Mouse (Mus musculus): Measurements from ENCODE around the gene H6pd. TPM values are rescaled to one million over a fixed set of nuclear protein-coding genes. Genes with fewer than 3 reads are reported as not detected.

The H6pd gene
- polyA plus RNA-seq, 1 experiment from 2014 or later: 11.8 TPM

DNA sequence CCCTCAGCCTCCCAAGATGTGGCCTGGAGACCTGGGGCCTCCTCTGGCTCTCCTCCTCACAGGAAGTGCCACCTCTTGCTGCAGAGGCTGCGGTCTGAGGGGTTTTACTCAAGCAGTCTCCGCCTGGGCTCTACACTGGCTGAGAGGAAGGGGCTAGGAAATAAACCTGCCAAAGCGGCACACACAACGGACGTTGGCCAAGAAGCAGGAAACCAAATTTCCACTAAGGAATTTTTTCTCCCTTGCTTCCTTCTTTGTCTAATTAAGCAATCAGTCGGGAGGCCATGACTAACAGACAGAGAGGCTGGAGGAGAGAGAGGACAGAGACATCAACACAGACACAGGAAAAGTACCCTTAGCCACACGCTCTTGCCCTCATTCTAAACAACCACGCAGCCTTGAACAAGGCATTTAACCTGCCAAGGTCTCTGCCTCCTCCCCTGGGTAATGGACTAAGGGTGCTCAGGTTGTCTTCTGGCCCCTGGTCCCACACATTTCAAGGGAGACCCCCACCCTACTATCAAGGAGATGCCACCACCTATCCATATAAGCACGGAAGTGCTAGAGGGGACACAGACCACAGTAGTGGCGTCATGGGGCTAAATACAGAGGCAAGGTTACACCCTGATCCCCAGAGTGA is 7.5 kb downstream of the H6pd start:
- peak overlapping the region; percentile 21 for H3K4me2 ChIP-seq (replicated peaks; ENCODE audit: low read depth)
- TF ChIP-seq EP300 (optimal IDR thresholded peaks at IDR 0.05) (no peak), CTCF (IDR thresholded peaks at IDR 0.05; ENCODE audit: low read depth) (no peak)
- no peaks in the 10 kb centered on the region for H3K27me3 ChIP-seq (ENCODE audit: control insufficient read depth, insufficient read depth, low read length)
- H3K4me3 ChIP-seq (ENCODE audit: low read depth, low read length): no peak overlapping the region
- 55% methylated on average over 10 of the region's 10 CpGs for WGBS
- H3K9ac ChIP-seq (ENCODE audit: low read length): 0 out of 2 replicates have a peak overlapping the region, but pooled peaks have one; percentile 23
- no peaks in the 10 kb centered on the region for H3K9me3 ChIP-seq (ENCODE audit: control insufficient read depth, low read length)
- DNase-seq (ENCODE audit: low spot score) (no peak), ATAC-seq (ENCODE audit: low FRiP score, low TSS enrichment) (no peak)
- peaks cover 22% of the 10 kb centered on the region; the same call in 1 of the 2 replicates for H3K4me1 ChIP-seq (replicated peaks; ENCODE audit: control insufficient read depth, insufficient read depth)
- H3K27ac ChIP-seq (replicated peaks): peak overlapping the region; percentile 89
- H3K36me3 ChIP-seq (ENCODE audit: control insufficient read depth, insufficient read depth, low read length): no peaks in the 10 kb centered on the region

DNA sequence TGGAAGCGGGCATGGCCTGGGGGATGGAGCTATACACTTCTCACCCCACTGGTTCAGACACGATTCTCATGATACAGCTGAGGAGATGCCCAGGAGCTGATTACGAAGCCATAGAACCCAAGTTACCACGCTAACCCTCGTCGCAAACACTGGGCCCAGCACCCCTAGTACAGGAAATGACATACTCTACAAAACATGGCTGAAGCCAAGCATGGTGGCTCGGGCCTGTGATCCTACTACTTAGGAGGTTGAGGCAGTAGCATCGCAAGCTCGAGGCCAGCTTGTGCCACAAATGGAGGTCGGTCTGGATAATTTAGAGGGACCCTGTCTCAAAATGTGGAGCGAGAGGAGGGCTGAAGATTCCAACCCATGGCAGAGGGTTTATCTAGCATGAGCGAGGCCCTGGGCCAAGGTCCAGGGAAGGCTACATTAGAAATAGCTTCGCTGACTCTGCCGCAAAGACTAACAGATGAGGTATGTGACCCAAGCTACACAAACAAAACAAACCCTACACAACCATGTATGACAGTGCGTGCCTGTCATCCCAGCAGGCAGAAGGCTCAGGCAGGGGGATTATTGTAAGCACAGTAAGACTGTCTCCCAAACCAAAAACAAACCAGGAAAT is 8.8 kb downstream of the H6pd start:
- H3K27me3 ChIP-seq (ENCODE audit: control insufficient read depth, insufficient read depth, low read length): no peaks in the 10 kb centered on the region
- H3K9ac ChIP-seq (ENCODE audit: low read length): no peak overlapping the region
- no peak overlapping the region for H3K4me3 ChIP-seq (ENCODE audit: low read depth, low read length)
- H3K4me1 ChIP-seq (replicated peaks; ENCODE audit: control insufficient read depth, insufficient read depth): peaks cover 22% of the 10 kb centered on the region
- H3K4me2 ChIP-seq (replicated peaks; ENCODE audit: low read depth): no peak overlapping the region
- H3K36me3 ChIP-seq (ENCODE audit: control insufficient read depth, insufficient read depth, low read length): no peaks in the 10 kb centered on the region
- 0 out of 2 replicates have a peak, but pooled peaks have one; percentile 2 for ATAC-seq (ENCODE audit: low FRiP score, low TSS enrichment)
- WGBS: 82% methylated on average over 15 of the region's 15 CpGs
- DNase-seq (ENCODE audit: low spot score): no peak
- H3K27ac ChIP-seq (replicated peaks): peak overlapping the region; percentile 84
- no peaks in the 10 kb centered on the region for H3K9me3 ChIP-seq (ENCODE audit: control insufficient read depth, low read length)
- no peak for TF ChIP-seq EP300 (optimal IDR thresholded peaks at IDR 0.05)
- no peak for TF ChIP-seq CTCF (IDR thresholded peaks at IDR 0.05; ENCODE audit: low read depth)

DNA sequence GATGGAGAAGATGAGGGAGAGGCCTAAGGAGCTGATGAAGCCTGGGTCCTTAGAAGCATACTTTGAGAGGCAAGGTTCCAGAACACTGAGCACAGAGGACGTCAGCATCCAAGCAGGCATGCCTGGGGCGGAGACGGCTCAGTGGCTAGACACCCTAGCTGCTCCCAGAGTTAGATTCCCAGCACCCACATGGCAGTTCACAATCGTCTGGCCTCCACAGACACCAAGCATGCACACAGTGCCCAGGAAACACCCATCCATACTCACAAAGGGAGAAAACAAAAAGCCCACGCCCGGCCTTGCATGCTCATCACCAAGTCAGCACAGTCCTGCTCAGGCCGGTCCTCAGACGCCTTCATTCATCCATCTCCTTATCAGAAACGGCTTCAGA is 9.3 kb downstream of the H6pd start:
- peaks cover 22% of the 10 kb centered on the region for H3K4me1 ChIP-seq (replicated peaks; ENCODE audit: control insufficient read depth, insufficient read depth)
- 63% methylated on average over 9 of the region's 9 CpGs for WGBS
- no peak overlapping the region for H3K9ac ChIP-seq (ENCODE audit: low read length)
- H3K27me3 ChIP-seq (ENCODE audit: control insufficient read depth, insufficient read depth, low read length): no peaks in the 10 kb centered on the region
- peak overlapping the region; percentile 84 for H3K27ac ChIP-seq (replicated peaks)
- DNase-seq (ENCODE audit: low spot score) (no peak), ATAC-seq (ENCODE audit: low FRiP score, low TSS enrichment) (no peak)
- no peak for TF ChIP-seq EP300 (optimal IDR thresholded peaks at IDR 0.05)
- no peak for TF ChIP-seq CTCF (IDR thresholded peaks at IDR 0.05; ENCODE audit: low read depth)
- H3K4me3 ChIP-seq (ENCODE audit: low read depth, low read length): no peak overlapping the region
- no peaks in the 10 kb centered on the region for H3K36me3 ChIP-seq (ENCODE audit: control insufficient read depth, insufficient read depth, low read length)
- H3K4me2 ChIP-seq (replicated peaks; ENCODE audit: low read depth): no peak overlapping the region
- H3K9me3 ChIP-seq (ENCODE audit: control insufficient read depth, low read length): no peaks in the 10 kb centered on the region

DNA sequence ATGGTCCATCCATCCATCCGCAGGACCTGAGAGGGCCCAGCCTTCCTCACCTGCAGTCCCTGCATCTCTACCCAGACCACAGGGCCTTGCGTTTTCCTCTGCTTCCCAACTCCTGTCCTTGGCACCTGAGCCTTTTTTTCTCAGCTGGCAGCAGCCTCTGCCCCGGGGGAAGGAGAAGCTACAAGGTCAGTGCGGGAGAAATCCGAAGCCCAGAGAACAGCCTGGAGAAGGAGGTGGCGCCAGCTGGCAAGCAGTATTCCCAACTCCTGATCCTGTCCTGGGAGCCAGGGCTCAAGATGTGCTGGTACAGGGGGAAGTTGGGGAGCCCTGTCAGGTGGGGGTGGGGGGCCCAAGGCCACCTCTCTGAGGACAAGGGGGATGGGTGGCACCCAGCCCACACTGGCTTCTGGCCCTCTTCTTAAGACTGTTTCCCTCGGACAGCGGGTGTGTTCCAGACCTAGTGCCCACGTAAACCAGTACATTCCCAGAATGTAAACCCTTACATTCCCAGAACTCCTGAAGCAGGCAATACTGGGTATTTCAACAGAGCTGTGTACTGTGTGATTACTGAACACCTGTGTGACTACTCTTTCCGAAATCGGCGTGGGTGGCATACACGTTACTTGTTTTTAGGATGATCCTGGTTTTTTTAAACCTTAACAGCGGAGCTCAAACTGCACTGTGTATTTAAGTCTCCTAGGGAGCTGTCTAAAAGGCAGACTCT is 9.9 kb downstream of the H6pd start:
- Histone ChIP-seq H3K27me3 (ENCODE audit: control insufficient read depth, insufficient read depth, low read length) (no peaks in the 10 kb centered on the region), H3K4me2 (replicated peaks; ENCODE audit: low read depth) (no peak overlapping the region), H3K4me3 (ENCODE audit: low read depth, low read length) (no peak overlapping the region), H3K9ac (ENCODE audit: low read length) (0 out of 2 replicates have a peak overlapping the region, but pooled peaks have one; percentile 8), H3K36me3 (ENCODE audit: control insufficient read depth, insufficient read depth, low read length) (no peaks in the 10 kb centered on the region; the same call in 1 of the 2 replicates), H3K9me3 (ENCODE audit: control insufficient read depth, low read length) (no peaks in the 10 kb centered on the region), H3K4me1 (replicated peaks; ENCODE audit: control insufficient read depth, insufficient read depth) (peaks cover 22% of the 10 kb centered on the region), H3K27ac (replicated peaks) (peak overlapping the region; percentile 84)
- DNase-seq (ENCODE audit: low spot score): no peak
- WGBS: 64% methylated on average over 14 of the region's 14 CpGs
- TF ChIP-seq EP300 (optimal IDR thresholded peaks at IDR 0.05) (no peak), CTCF (IDR thresholded peaks at IDR 0.05; ENCODE audit: low read depth) (no peak)
- ATAC-seq (ENCODE audit: low FRiP score, low TSS enrichment): no peak

DNA sequence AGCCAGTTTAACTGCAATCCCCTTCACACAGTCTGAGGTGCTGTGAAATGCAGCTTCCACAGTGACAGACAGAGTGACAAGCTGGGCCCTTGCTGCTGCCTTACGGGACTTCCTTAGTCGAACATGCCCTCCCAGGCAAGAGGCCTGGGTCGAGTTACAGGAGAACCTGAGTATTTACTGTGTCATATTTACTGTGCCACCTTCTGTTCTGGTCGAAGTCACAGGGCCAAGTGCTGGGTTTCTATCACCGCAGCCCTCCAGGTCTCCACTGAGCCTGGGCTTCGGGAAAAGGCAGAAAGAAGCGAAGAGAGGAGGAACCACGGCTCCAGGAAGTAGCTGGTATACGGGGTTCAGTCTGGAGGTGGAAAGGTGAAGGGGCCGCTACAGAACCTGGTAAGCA is 10.8 kb downstream of the H6pd start:
- H3K9ac ChIP-seq (ENCODE audit: low read length): peak overlapping the region; percentile 41; the same call in 1 of the 2 replicates
- H3K36me3 ChIP-seq (ENCODE audit: control insufficient read depth, insufficient read depth, low read length): no peaks in the 10 kb centered on the region; the same call in 1 of the 2 replicates
- no peak; the same call in 1 of the 2 replicates for ATAC-seq (ENCODE audit: low FRiP score, low TSS enrichment)
- H3K27ac ChIP-seq (replicated peaks): peak overlapping the region; percentile 84
- peak; percentile 59 for DNase-seq (ENCODE audit: low spot score)
- TF ChIP-seq EP300 (optimal IDR thresholded peaks at IDR 0.05) (no peak), CTCF (IDR thresholded peaks at IDR 0.05; ENCODE audit: low read depth) (no peak)
- WGBS: 51% methylated on average over 10 of the region's 10 CpGs
- no peaks in the 10 kb centered on the region for H3K9me3 ChIP-seq (ENCODE audit: control insufficient read depth, low read length)
- H3K4me1 ChIP-seq (replicated peaks; ENCODE audit: control insufficient read depth, insufficient read depth): peaks cover 19% of the 10 kb centered on the region
- 0 out of 2 replicates have a peak overlapping the region, but pooled peaks have one; percentile 5 for H3K4me2 ChIP-seq (replicated peaks; ENCODE audit: low read depth)
- H3K4me3 ChIP-seq (ENCODE audit: low read depth, low read length): no peak overlapping the region
- H3K27me3 ChIP-seq (ENCODE audit: control insufficient read depth, insufficient read depth, low read length): no peaks in the 10 kb centered on the region
